Mouse (Mus musculus): ENCODE data around the gene Itga5. TPM values are rescaled to one million over a fixed set of nuclear protein-coding genes. Genes with fewer than 3 reads are reported as not detected.

Gene Itga5
- total and polyA plus RNA-seq, 2 experiments = 3.0 to 28.1 TPM

- no peak for DNase-seq (ENCODE audit: extremely low read depth, low read depth, low spot score)
- Histone ChIP-seq H3K9ac (ENCODE audit: low read depth, low read length) (no peak overlapping the region), H3K4me1 (ENCODE audit: control insufficient read depth, insufficient read depth, low read length) (peaks cover 32% of the 10 kb centered on the region), H3K27me3 (ENCODE audit: control insufficient read depth, insufficient read depth, low read length) (no peaks in the 10 kb centered on the region), H3K4me3 (ENCODE audit: insufficient read depth, low read depth, low read length) (no peak overlapping the region), H3K27ac (replicated peaks; ENCODE audit: insufficient read depth, low read depth, low read length) (0 out of 2 replicates have a peak overlapping the region, but pooled peaks have one; percentile 10), H3K36me3 (ENCODE audit: control insufficient read depth, insufficient read depth, low read length) (peaks cover 19% of the 10 kb centered on the region; the same call in 1 of the 2 replicates), H3K79me2 (ENCODE audit: control insufficient read depth, insufficient read depth, low read length) (peaks cover 11% of the 10 kb centered on the region; the same call in 1 of the 2 replicates)
- TF ChIP-seq POLR2A (IDR thresholded peaks at IDR 0.05; ENCODE audit: extremely low read depth, insufficient read depth, low read length) (no peak), CTCF (IDR thresholded peaks at IDR 0.05; ENCODE audit: low read depth, low read length) (no peak)
- WGBS = 53% methylated on average over 4 of the region's 4 CpGs
Measured at GRCm38 (mm10) chr15:103358278-103359121, 8.1 kb downstream of the Itga5 start.

GRCm38 (mm10) chr15:103357817-103358216 lies 8.7 kb downstream of the Itga5 start:
- WGBS = 74% methylated on average over 4 of the region's 4 CpGs
- H3K79me2 ChIP-seq (ENCODE audit: control insufficient read depth, insufficient read depth, low read length) = peaks cover 11% of the 10 kb centered on the region; the same call in 1 of the 2 replicates
- H3K27ac ChIP-seq (replicated peaks; ENCODE audit: insufficient read depth, low read depth, low read length) = no peak overlapping the region
- peaks cover 19% of the 10 kb centered on the region; the same call in 1 of the 2 replicates for H3K36me3 ChIP-seq (ENCODE audit: control insufficient read depth, insufficient read depth, low read length)
- H3K9ac ChIP-seq (ENCODE audit: low read depth, low read length) = no peak overlapping the region
- TF ChIP-seq POLR2A (IDR thresholded peaks at IDR 0.05; ENCODE audit: extremely low read depth, insufficient read depth, low read length) (no peak), CTCF (IDR thresholded peaks at IDR 0.05; ENCODE audit: low read depth, low read length) (no peak)
- no peaks in the 10 kb centered on the region for H3K27me3 ChIP-seq (ENCODE audit: control insufficient read depth, insufficient read depth, low read length)
- H3K4me1 ChIP-seq (ENCODE audit: control insufficient read depth, insufficient read depth, low read length) = peaks cover 30% of the 10 kb centered on the region
- DNase-seq (ENCODE audit: extremely low read depth, low read depth, low spot score) = no peak
- H3K4me3 ChIP-seq (ENCODE audit: insufficient read depth, low read depth, low read length) = no peak overlapping the region

DNA sequence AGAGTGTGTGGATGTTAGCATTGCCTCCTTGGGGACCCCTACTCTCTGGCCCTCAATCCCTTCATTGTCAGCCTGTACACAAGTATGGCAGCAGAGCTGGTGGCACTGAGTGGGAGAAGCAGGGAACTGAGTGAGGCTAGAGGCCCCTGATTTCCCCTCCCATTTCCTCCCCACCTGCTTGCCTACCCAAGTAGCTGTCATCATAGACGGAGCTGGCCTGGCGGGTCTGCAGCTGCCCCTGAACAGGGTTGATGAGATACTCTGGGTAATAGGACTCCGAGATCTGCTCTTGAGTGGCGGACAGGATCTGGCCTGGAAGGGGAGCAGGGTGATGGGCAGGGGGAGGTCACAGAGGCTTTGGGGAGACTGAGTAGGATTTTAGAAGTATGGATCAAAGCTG lies 10.4 kb downstream of the Itga5 start:
- H3K4me1 ChIP-seq (ENCODE audit: control insufficient read depth, insufficient read depth, low read length) = peaks cover 19% of the 10 kb centered on the region
- H3K4me3 ChIP-seq (ENCODE audit: insufficient read depth, low read depth, low read length) = no peak overlapping the region
- H3K27me3 ChIP-seq (ENCODE audit: control insufficient read depth, insufficient read depth, low read length) = no peaks in the 10 kb centered on the region
- WGBS = 93% methylated on average over 4 of the region's 4 CpGs
- H3K36me3 ChIP-seq (ENCODE audit: control insufficient read depth, insufficient read depth, low read length) = peaks cover 32% of the 10 kb centered on the region; the same call in 1 of the 2 replicates
- no peak for TF ChIP-seq CTCF (IDR thresholded peaks at IDR 0.05; ENCODE audit: low read depth, low read length)
- no peak overlapping the region for H3K9ac ChIP-seq (ENCODE audit: low read depth, low read length)
- DNase-seq (ENCODE audit: extremely low read depth, low read depth, low spot score) = no peak
- peaks cover 4% of the 10 kb centered on the region; the same call in 1 of the 2 replicates for H3K79me2 ChIP-seq (ENCODE audit: control insufficient read depth, insufficient read depth, low read length)
- H3K27ac ChIP-seq (replicated peaks; ENCODE audit: insufficient read depth, low read depth, low read length) = no peak overlapping the region

- Histone ChIP-seq H3K9ac (ENCODE audit: low read depth, low read length) (no peak overlapping the region), H3K27ac (replicated peaks; ENCODE audit: insufficient read depth, low read depth, low read length) (no peak overlapping the region), H3K79me2 (ENCODE audit: control insufficient read depth, insufficient read depth, low read length) (peaks cover 3% of the 10 kb centered on the region; the same call in 1 of the 2 replicates), H3K4me1 (ENCODE audit: control insufficient read depth, insufficient read depth, low read length) (peaks cover 15% of the 10 kb centered on the region), H3K27me3 (ENCODE audit: control insufficient read depth, insufficient read depth, low read length) (no peaks in the 10 kb centered on the region), H3K4me3 (ENCODE audit: insufficient read depth, low read depth, low read length) (no peak overlapping the region), H3K36me3 (ENCODE audit: control insufficient read depth, insufficient read depth, low read length) (peaks cover 35% of the 10 kb centered on the region; the same call in 1 of the 2 replicates)
- TF ChIP-seq CTCF (IDR thresholded peaks at IDR 0.05; ENCODE audit: low read depth, low read length) = no peak
- TF ChIP-seq POLR2A (IDR thresholded peaks at IDR 0.05; ENCODE audit: extremely low read depth, insufficient read depth, low read length) = no peak
- WGBS = 88% methylated on average over 4 of the region's 4 CpGs
- DNase-seq (ENCODE audit: extremely low read depth, low read depth, low spot score) = no peak
Measured at GRCm38 (mm10) chr15:103355420-103355819, 11.1 kb downstream of the Itga5 start.

GRCm38 (mm10) chr15:103354690-103355089 lies 11.9 kb downstream of the Itga5 start:
- Histone ChIP-seq H3K79me2 (ENCODE audit: control insufficient read depth, insufficient read depth, low read length) (no peaks in the 10 kb centered on the region), H3K4me1 (ENCODE audit: control insufficient read depth, insufficient read depth, low read length) (peaks cover 7% of the 10 kb centered on the region), H3K9ac (ENCODE audit: low read depth, low read length) (no peak overlapping the region), H3K4me3 (ENCODE audit: insufficient read depth, low read depth, low read length) (no peak overlapping the region), H3K27me3 (ENCODE audit: control insufficient read depth, insufficient read depth, low read length) (no peaks in the 10 kb centered on the region), H3K36me3 (ENCODE audit: control insufficient read depth, insufficient read depth, low read length) (peaks cover 39% of the 10 kb centered on the region; the same call in 1 of the 2 replicates), H3K27ac (replicated peaks; ENCODE audit: insufficient read depth, low read depth, low read length) (no peak overlapping the region)
- WGBS = 96% methylated on average over 2 of the region's 2 CpGs
- DNase-seq (ENCODE audit: extremely low read depth, low read depth, low spot score) = no peak
- TF ChIP-seq CTCF (IDR thresholded peaks at IDR 0.05; ENCODE audit: low read depth, low read length) (no peak), POLR2A (IDR thresholded peaks at IDR 0.05; ENCODE audit: extremely low read depth, insufficient read depth, low read length) (no peak)
